Mouse (Mus musculus) gastrocnemius, adult 8-10 months (tissue): ENCODE measurements around the gene Bhlha9. TPM values are rescaled to one million over a fixed set of nuclear protein-coding genes. Genes with fewer than 3 reads are reported as not detected.
A peak's percentile ranks its signal among the peaks of the same experiment; 100 is the strongest.

Experiments
- DNase-seq, 2 experiments: peaks; one replicate each; pipeline ENCODE4 v3.0.0; 2022; ENCODE audit warnings: low spot score in 2 of 2
- total RNA-seq, 4 experiments: library from RNA; stranded (reverse); gene quantifications; 2 replicates each; pipeline ENCODE4 v1.2.4; 2022

The Bhlha9 gene
- total RNA-seq = not detected

DNA sequence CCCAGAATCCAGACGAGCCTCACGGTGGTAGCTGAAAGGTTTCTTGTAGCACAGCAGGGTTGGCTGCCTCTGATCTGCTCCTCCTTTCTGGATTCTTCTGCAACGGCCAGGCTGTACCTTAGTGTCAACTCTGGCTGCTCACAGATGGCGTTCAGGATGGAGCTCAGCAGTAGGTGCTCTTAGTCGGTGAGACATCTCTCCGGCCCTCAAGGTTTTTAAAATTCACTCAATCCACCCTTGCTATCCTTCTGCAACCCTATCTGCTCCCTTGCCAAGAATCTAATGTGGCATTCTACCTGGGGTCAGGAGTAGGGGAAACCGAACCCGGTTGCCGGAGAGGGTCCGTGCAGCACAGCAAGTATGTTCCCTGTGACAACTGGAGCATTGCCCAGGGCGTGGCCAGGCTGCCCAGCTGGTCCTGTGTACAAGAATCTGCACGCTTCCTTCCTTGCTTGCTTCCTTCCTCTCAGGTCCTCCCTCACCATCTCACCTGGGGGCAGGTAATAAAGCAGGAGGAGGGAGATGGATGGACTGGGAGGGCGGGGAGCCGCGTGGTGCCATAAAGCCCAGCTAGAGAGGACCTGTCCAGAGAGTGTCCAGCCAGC, at the start of gene Bhlha9:
TSS of gene Bhlha9 (plus strand) at position 600 of the 605 bp plus-strand sequence.
- DNase-seq = no peak

DNA sequence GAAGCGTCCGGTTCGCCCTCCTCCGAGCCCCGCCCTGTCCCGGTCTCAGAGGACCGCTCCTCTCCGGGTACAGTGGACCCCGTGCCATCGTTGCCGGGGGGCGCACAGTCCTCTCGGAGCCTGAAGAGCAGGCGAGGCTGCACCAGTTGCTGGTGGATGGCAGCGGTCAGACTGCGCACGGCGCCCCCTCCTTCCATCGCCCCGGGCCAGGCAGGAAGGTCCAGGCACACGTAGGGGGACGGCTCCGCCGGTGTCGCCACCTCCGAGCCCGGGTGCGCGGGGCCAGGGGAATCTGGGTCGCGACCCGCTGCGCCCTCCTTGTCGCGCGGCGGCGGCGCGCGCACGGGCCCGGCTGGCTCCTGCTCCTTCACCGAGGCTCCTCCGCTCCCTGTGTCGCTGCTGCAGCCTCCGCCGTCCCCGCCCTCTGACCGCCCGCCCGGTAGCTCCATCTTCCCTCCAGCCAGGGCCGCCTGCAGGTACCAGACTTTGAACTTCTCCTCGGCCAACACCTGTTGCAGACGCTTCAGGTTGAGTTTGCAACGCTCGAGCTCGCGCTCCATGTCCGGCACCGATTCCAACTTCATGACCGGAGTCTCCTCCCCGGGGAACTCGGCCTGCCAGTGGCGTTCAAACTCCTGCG, 49.6 kb upstream of the Bhlha9 start:
- no peak for DNase-seq

DNA sequence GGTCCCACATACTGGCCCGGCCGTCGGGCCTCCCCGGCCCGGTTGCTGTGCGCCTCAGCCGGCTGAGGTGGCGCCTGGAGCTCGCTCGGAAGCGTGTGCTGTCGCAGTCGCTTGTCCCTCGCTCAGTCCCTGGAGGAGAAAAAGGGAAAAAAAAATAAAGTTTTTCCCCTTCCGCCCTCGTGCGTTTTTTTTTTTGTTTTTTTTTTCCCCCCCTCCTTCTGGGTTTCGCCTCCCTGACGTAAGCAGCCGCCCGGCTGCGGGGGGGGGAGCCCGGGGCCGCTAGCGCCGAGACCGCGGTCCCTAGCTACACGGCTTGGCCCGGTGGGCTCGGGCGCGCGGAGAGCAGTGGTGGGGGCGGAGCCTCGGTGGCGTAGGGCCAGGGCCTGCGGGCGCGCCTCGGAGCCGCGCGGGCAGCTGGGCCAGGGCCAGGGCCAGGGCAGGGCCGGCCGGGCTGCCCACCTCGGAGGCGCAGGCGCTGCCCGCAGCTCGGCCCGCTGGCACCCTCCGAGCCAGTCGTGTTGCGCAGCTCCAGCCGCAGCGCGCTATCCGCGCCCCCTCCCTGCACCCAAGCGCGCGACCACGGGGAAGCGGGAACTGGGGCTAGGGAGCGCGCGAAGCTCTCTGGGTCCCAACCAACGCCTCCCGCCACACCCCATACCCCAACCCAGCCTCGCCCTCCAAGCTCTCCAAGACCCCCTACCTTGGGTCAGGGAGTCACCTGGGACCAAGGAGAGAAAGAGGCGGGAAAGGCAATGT, 48.9 kb upstream of the Bhlha9 start:
- peak in 1 of 2 experiments; percentile 6 for DNase-seq

DNA sequence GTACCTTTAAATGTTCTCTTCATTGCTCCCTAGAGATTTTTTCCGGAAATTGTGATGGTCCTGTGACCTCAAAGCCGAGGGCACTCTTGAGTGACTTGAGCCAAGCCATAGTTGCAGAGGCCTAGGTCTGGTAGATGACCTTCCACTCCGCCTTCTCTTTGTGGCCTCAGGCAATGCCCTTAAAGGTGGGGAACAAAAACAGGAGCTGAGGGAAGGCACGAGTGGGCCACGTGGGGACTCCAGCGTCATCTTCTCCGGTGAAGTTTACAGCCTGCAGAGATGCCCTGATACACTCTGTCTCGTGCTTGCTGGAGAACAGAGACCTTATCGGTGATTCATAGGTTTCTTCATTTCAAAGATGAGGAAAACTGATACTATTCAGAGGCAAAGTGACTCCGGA, 48.2 kb upstream of the Bhlha9 start:
- no peak for DNase-seq

DNA sequence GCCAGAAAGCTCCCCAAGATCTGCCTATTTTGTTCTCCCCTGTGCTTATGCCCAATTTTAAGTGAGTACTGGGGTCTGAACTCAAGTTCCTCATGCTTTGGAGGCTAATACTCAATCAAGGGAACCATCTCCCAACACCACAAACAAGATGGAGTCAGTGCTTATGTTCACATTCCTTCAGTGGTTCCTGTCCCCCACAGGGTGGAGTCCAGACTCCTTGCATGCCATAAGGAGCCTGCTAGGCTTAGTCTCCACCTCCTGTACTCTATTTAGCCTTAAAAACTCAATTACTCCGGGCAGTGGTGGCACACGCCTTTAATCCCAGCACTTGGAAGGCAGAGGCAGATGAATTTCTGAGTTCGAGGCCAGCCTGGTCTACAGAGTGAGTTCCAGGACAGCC, 47.4 kb upstream of the Bhlha9 start:
- no peak for DNase-seq

DNA sequence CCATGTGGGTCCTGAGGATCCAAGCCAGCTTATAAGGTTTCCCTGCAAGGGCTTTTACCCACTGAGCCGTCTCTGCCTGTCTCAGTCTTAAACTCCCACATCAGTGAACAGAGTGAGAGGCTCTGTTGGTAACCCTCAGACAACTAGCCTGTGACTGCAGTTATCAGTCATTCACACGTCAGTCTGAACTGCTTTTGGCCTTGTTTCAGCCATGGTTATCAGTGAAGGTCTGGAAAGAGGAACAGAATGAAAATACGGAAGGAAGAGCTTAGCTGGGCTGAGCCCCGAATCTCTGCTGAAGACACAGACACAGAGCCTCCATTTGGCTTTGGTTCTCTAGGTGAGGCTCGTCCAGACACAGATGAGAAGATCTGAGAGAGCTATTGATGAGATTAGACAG, 43.7 kb upstream of the Bhlha9 start:
- no peak for DNase-seq

DNA sequence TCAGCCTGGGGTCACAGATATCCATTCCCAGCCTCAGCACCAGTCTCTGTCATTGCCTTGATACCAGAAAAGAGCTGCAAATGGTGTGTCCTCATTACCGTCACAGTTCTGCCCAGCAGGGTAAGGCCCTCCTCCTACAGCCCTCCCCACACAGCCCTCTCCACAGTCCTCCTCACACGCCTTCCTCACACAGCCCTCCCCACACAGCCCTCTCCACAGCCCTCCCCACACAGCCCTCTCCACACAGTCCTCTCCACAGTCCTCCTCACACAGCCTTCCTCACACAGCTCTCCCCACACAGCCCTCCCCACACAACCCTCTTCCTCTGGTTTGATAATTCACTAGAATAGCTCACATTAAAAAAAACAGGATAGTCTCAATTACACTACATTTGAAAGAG, 42.2 kb upstream of the Bhlha9 start:
- no peak for DNase-seq

DNA sequence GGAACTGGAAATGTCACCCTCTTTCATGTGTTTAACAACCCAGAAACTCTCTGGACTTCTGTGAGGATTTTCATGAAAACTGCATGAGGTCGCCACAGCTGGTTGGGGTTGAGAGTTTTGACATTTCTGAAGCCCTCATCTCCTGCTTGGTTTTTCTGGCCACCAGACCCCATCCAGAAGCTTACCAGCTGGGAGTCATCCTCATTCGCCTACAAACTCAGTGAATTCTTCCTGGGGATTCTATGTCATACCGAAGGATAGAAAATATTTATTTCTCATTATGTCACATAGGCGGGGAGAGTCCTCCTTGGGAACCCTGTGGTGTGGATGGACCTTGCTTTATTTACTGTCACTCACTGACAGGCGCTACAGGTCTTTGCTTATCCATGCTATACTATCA, 41.8 kb upstream of the Bhlha9 start:
- no peak for DNase-seq

DNA sequence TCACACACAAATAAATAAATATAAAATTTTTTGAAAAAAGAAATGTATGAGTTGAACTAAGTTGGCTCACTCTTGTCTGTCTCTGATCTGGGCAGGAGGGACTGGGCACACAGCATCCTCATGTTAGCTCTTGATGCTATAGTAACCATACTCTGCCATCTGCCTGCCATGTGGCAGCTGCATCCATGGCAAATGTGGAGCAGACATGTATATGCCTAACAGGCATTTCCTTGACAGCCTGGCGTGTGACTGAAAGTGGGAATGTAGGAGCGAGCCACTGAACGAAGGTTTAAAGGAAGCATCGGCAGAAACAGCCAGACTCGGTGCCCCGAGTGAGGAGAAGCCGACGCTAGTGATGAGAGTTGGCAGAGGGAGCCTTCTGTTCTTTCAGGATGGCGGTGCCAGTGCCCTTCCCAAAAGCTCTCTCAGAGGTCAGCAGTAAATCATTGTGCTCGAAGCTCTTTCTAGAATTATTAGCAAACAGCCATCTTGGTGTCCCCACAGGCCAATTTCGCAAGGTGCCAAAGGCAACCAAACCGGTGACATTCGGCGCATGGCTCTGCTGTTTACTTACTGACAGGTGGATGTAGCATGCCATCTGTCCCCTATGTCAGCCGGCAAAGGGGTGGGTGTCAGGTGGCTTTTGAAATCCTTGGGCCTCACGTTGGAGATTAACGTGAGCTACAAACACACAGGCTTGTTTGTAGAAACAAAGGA, 32.8 kb upstream of the Bhlha9 start:
- no peak for DNase-seq

DNA sequence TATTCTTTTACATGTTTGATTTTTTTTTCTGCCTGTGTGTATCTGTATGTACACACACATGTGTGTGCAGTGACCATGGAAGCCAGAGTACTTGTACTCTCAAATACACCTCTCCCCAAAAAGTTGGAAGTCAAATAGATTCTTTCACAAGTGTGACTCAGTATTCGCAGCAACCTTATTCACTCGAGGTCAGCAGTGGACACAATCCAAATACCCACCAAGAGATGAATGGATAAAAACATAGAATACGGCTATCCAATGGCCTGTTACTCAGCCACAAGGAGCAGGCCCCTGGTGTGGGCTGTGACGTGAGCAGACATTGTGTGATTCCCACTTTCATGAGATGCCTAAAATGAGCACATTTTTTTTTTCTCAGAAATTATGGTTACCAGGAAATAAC, 32.0 kb upstream of the Bhlha9 start:
- DNase-seq = no peak

DNA sequence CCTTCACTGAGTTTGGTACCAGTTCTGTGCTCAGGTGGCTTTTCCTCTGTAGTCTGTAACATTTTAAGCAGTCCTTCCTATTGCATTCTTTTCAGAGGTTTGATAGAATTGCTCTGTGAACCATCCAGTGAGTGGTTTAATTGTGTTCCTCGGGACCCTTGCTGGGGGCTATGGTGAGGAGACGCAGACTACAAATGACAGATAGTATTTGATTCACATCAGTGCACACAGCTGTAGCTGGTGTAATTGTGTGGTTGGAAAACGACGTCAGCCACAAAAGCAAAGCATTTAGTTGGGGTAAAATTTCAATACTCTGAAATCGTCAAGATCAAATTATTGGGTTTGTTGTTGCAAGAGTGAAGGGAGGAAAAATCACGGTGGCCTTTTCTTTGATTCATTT, 28.0 kb upstream of the Bhlha9 start:
- DNase-seq = no peak

DNA sequence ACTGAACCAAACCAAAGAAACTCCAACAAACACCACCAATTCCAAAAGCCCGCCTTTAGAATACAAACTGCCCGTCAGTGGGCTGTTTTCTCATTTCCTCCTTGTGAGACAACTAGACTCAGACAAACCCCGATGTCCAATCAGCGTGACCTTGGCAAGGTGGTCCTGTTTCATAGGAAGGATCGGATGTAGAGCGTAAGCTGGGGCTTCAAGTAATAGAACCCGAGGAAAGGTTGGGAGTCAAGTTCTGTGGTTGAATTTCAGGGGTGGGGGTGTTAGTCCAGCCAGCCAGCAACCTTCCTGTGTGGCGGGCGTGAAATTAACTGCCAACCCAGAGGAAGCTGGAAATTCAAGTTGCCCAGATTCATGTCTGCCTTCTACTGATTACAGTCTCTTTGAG, 27.2 kb upstream of the Bhlha9 start:
- DNase-seq = no peak

DNA sequence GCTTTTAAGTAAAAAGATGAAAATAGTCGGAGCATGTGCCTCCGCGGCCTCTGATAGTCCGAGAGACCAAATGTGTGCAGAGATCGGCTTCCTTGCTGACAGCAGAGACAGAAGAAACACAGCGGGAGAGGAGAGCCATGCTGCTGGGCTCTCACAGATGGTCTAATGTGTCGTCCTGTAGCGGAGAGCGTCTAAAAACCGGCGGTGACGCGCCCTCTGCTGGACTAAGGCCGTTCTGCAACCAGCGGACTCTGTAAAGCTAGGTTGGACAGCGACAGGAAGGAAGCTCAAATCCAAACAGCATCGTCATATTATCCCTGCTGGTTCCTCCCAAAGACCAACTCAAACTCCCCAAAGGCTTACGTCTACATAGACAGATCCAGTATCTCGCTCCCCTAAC, 26.3 kb upstream of the Bhlha9 start:
- peak; percentile 77 to 79 for DNase-seq

DNA sequence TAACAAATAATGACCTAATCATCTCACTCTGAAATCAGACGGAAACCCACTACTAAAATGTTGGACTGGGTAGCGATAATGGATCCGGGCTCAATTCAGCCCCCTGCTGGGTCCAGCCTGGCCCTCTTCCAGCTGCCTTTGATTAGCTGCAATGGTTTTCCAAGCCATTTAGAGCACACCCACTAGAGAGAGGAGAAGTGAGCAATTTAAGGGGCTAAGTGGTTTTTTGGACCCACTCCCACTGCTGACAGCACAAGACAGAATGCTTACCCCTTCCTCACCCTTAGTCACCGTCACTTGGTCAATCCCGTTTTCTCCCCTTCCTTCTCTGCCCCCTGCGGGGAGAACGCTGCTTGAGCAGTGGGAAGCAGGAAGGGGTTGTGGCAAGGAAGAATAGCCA, 25.2 kb upstream of the Bhlha9 start:
- DNase-seq = no peak

DNA sequence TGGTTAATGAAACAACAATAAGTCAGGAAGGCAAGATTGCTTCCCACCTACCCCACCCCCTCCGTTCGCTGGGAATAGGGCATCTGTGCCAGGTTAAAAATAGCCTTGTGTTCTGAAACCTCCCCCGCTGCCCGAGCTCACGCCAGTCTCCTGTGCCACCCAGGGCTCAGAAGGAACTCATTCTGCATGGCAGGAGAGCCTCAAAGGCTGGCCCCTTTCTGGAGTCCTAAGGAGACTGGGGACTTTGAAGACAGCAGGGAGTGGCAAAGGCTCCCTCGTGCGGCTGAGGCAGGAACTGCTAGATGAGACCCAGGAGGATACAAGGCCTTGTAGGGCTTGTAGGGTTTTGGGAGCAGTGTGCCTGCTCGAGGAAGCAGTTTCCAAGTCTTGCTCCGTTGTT, 24.8 kb upstream of the Bhlha9 start:
- DNase-seq = peak; percentile 26 to 43

DNA sequence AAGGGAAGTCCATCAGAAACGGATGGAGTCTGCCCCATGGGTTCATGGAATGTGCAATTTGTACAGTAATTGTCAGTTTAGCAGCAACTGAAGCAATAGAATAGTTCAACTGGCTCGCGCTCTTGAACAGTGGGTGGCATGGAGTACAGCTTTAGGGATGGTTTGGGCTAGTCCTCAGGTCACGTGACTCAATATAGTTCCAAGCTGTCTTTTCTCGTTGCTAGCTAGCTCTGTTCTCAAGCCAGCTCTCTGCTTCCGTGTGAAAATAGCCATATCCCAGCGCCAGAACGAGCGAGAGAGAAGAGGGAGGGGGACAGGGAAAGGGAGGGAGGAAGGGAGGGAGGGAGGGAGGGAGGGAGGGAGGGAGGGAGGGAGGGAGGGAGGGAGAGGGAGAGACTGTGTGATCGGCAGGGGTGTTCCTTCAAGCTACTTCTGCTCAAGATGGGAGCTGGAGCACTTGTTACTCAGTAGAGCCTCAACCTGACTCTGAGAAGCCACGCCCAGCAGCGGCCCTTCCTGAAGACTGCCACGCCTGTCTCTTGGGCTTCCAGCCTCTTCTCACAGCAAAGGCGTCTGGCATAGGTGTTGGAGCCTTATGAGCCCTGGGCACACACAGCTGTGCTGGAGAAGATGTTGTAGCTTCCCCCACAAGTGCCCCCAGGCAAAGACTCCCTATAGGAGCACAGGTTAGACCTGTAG, 21.3 kb upstream of the Bhlha9 start:
- no peak for DNase-seq

DNA sequence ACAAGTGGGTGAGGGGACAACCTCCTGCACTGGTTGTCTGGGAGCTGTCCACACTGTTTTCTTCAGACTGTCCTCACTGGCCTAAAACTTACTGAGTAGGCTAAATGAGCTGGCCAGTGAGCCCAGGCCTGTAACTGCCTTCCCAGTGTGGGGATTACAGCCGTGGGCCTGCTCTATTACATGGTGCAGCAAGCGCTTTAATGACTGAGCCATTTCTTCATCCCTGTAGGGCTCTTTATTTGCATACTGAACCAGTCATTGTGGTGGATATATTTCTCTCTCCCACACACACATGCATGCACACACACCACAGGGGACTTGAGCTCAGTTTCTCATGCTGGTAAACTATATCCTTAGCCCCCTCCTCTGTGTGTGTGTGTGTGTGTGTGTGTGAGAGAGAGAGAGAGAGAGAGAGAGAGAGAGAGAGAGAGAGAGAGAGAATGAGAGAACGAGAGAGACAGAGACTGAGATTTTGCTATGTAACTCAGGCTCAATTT, 19.4 kb upstream of the Bhlha9 start:
- no peak for DNase-seq

DNA sequence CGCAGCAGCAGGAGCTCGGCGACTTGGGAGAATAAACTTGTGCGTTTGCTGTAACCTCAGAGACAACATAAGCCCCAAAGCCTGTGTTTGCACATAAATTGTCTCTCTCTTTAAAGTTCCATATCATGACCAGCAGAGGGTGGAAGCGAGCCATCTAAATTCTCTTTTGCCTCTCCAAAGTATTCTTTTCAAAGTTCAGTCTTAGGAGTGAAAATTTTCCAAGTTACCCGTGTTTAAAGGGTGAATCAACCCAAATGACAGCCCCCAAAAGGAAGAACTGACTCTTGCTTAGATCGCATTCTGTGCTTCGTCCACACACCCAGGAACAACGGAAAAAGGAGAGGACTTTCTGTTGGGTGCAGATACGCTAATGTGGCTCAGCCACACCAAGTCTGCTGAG, 17.2 kb upstream of the Bhlha9 start:
- no peak for DNase-seq

DNA sequence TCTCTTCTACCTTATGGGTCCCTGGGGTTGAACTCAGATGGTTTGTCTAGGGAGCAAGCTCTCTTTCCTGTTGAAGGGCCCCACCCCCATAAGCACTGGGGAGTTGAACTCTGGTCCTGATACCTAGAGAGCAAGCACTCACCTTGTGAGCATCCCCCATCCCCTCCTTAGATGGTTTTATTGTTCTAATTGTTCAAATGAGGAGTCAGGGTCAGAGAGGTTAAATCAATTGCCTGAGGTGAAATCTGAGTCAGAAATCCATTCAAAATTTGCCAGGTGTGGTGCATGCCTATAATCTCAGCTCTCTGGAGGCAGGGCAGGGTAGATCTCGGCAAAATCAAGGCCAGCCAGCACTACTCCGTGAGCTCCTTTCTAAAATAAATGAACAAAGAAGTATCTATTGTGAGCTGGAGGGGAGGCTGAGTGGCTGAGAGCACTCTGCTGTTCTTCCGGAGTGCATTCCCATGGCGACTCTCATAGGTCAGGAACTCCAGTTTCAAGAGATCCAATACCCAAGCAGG, 14.8 kb upstream of the Bhlha9 start:
- no peak for DNase-seq

DNA sequence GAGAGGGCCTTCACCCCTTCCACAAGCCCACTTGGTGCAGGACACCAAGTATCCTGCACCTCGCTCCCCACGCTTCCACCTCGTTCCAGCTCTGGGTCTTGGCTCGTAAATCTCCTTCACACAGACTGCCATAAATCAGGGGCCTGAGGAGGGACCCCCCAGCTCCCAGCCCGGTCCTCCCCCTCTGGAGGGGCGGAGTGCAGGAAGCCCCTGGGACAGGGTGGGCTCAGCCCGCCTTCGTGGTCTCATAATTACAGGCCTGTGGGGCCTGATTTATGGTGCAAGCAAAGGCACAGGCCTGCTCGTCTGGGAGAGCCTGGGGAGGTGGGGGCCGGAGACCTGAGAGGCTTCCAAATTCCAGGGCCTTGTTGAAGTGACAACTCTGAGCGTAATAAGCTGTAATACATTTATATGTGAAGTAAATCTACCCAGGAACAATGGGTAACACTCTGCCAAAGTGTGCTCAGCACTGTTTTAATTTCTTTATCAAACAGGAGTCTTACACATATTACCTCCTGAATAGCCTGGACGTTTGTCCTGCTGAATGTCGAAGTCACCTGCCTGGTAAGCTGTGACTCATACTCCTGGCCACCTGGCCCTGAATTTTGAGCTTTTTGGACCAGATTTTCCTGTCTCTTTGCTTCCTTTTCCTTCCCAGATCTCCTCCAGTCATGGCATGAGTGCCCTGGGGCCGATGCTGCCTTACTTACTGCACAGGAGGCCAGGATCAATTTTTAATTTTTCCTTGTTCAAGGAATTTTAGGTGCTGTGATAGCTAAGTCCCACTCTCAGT, 12.9 kb upstream of the Bhlha9 start:
- DNase-seq = no peak
